Mouse (Mus musculus) ES-Bruce4 (cell line): ENCODE measurements around the gene Lin7c.

Source experiments
- CTCF ChIP-seq: IDR thresholded peaks from one replicate; pipeline ENCODE4 v1.8.1; 2011; ENCODE audit warnings: low read depth, low read length
- POLR2A ChIP-seq: IDR thresholded peaks from one replicate; pipeline ENCODE4 v1.8.1; 2011; ENCODE audit warnings: low read length; ENCODE audit not compliant: insufficient read depth

DNA sequence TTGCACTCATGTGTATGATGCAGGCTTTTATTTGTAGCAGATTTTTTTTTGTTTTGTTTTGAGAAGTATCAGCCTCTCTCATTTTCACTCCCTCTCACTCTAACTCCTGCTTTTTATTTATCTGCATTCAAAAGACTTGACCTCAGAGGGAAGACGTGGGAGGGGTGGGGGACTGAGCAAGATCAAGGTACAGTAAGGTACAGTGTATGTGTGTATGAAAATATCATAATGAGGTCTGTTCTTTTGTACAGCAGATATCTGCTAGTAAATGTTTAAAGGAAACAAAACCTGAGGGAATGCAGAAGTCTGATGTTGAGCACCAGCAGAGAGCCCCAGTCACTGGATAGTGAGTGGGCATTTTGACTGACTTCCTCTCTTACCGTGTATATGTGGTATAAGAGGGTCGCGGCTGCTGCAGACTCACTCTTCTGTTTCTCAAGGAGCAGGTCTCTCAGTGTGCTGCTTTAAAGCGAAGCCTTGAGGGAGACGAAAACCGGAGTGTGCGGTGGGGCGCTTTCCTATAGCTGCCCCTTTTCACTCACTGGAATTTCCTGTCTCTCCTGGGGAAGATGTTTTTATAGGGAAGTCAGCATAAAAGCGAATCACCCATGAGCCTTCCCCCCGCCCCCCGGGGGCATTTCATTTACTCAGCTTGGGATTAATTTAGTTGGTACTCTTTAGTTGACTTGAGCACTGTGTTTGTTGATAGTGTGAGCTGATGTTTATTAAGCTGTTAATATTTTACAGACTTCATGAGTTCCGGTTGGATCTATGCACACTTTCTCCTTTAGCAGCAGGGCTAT, 41.5 kb downstream of the Lin7c start:
- no peak for TF ChIP-seq POLR2A
- no peak for TF ChIP-seq CTCF
